Mouse (Mus musculus): ENCODE measurements around the gene Xpa.

Xpa gene

GRCm38 (mm10) chr4:46144323-46144722 lies 51.8 kb downstream of the Xpa start:
- DNase-seq: no peak

GRCm38 (mm10) chr4:46138287-46139222 lies 57.6 kb downstream of the Xpa start, which contains the start of the genes Ncbp1 and Tstd2:
Ncbp1 (plus strand) TSS chr4:46138613.
Tstd2 (minus strand) TSS chr4:46138694.
- peak; percentile 90 for DNase-seq

- DNase-seq: no peak
These were observed 58.4 kb downstream of the Xpa start for GRCm38 (mm10) chr4:46137629-46138286.

- no peak for DNase-seq
These were observed 64.3 kb downstream of the Xpa start for GRCm38 (mm10) chr4:46131791-46132190.

GRCm38 (mm10) chr4:46130221-46130620 lies 65.9 kb downstream of the Xpa start:
- DNase-seq: no peak

GRCm38 (mm10) chr4:46129311-46130004 lies 66.7 kb downstream of the Xpa start:
- no peak for DNase-seq

GRCm38 (mm10) chr4:46126541-46126940 lies 69.6 kb downstream of the Xpa start:
- peak; percentile 83 for DNase-seq

- DNase-seq: no peak
These were observed 72.8 kb downstream of the Xpa start for GRCm38 (mm10) chr4:46123358-46123757.

GRCm38 (mm10) chr4:46120767-46121166 lies 75.3 kb downstream of the Xpa start:
- DNase-seq: no peak

- no peak for DNase-seq
These were observed 76.5 kb downstream of the Xpa start for GRCm38 (mm10) chr4:46119514-46120094.

- DNase-seq: no peak
These were observed 78.6 kb downstream of the Xpa start for GRCm38 (mm10) chr4:46117536-46117935.

- DNase-seq: peak; percentile 76
These were observed 79.5 kb downstream of the Xpa start for GRCm38 (mm10) chr4:46116544-46117175.

- no peak for DNase-seq
These were observed 80.8 kb downstream of the Xpa start for GRCm38 (mm10) chr4:46115308-46115707.

GRCm38 (mm10) chr4:46111361-46111760 lies 84.8 kb downstream of the Xpa start:
- DNase-seq: peak; percentile 47

- DNase-seq: no peak
These were observed 86.0 kb downstream of the Xpa start for GRCm38 (mm10) chr4:46110084-46110483.

Data from cerebellum, adult 11 months (tissue).